Mouse (Mus musculus) activated CD4-positive, CD25-positive, alpha-beta regulatory T cell, adult 9 weeks (primary cell): ENCODE results near the gene Ndufs5. TPM values are rescaled to one million over a fixed set of nuclear protein-coding genes. Genes with fewer than 3 reads are reported as not detected.

ENCODE experiments used
- polyA plus RNA-seq: library from polyadenylated mRNA; unstranded; fragments of 100-300 nt; shearing (Covaris generic); gene quantifications from one replicate; pipeline ENCODE4 v1.2.1, GENCODE M21; 2017

Ndufs5 gene
- 161 TPM for polyA plus RNA-seq

DNA sequence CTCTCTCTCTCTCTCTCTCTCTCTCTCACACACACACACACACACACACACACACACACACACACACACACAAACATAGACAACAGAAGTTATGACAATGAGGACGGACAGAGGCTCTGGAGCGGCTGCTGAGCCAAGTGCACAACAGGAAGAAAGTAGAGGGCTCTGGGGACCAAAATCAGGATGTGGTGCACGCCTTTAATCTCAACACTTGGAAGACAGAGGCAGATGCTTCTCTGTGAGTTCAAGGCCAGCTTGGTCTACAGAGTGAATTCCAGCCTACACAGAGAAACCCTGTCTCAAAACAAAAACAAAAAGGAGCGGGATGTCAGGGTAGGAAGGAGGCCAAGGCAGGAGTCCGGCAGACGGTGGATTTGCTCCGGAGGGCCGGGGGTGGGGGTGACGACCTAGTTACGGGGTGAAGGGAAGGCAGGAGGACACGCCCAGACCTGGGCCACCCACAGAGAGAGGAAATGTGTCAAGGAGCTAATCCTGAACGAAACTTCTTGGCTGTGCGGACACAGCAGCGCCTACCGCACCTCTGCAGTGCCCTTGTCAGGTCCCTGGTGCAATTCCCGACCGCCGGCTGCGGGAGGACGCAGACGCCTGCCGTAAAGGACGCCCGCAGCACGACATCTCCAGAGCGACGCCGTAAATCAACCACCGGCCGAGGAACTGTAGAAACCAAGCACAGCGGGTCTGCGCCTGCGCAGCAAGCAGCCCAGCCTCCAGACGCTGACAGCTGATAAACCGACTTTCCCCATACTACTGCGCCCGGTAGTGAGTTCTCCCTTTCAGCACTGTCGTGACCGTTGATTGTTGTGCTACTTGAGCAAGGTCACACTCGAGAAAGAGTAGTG, at the start of gene Ndufs5:
Ndufs5 (minus strand) TSS at position 629 of the 860 bp plus-strand sequence.

DNA sequence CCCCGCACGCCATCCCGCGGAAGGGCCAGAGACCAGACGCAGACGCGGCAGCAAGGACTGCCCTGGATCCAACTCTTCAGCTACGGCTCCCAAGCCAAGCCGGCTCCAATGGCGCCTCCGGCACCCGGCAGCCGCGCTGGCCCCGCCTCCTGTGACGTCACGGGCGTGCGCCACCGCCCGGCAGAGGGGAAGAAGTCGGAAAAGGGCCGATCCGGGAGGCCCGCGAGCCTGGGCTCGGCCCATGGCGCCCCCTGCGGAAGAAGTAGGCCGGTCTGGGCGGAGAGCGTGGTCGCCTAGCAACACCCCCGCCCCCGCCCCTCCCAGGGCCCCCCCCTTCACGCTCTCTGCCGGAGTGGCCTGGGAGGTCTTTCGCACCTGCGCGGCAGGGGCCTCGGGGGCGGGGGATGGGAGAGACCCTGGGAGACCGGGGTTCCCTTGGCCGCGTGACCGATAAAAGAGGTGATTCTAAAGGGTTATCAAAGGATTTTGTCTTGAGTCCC, 32.2 kb upstream of the Ndufs5 start, which contains the start of gene Akirin1:
Akirin1 (minus strand) TSS at position 194 of the 500 bp plus-strand sequence.

GRCm38 (mm10) chr4:123684260-123684659, 33.7 kb downstream of the Ndufs5 start, which contains the start of gene Macf1:
Gene Macf1 (minus strand): TSS chr4:123684360.

Other genes with a start within 250 kb of the Ndufs5 start
- 184 TPM for gene Macf1, start 33.8 kb downstream of the Ndufs5 start, polyA plus RNA-seq
- 18.9 TPM for gene Akirin1, start 32.1 kb upstream of the Ndufs5 start, polyA plus RNA-seq
- gene Rhbdl2, start 69.7 kb upstream of the Ndufs5 start, polyA plus RNA-seq: 0.35 TPM
- gene 4933427I04Rik, start 141.5 kb upstream of the Ndufs5 start, polyA plus RNA-seq: not detected
- 13.1 TPM for gene Mycbp, start 186.6 kb upstream of the Ndufs5 start, polyA plus RNA-seq
- 17.1 TPM for gene Rragc, start 199.2 kb upstream of the Ndufs5 start, polyA plus RNA-seq
- gene 4930535I16Rik, start 199.8 kb upstream of the Ndufs5 start, polyA plus RNA-seq: not detected